Mouse (Mus musculus) thymus, adult 2 months (tissue): ENCODE data around the gene Gstt2.

Source experiments
- CTCF ChIP-seq: fragments of 200-500 bp; IDR thresholded peaks from 2 replicates; pipeline ENCODE4 v1.5.1; 2012; ENCODE audit warnings: mild to moderate bottlenecking, control low read depth, low read length, moderate library complexity, borderline replicate concordance; ENCODE audit not compliant: control insufficient read depth, poor library complexity, insufficient read depth; ENCODE audit errors: extremely low read depth
- POLR2A ChIP-seq: fragments of 200-500 bp; IDR thresholded peaks from 2 replicates; pipeline ENCODE4 v1.6.1; 2012; ENCODE audit warnings: mild to moderate bottlenecking, low read length, control low read depth, moderate library complexity; ENCODE audit not compliant: control insufficient read depth, poor library complexity, insufficient read depth; ENCODE audit errors: extremely low read depth

DNA sequence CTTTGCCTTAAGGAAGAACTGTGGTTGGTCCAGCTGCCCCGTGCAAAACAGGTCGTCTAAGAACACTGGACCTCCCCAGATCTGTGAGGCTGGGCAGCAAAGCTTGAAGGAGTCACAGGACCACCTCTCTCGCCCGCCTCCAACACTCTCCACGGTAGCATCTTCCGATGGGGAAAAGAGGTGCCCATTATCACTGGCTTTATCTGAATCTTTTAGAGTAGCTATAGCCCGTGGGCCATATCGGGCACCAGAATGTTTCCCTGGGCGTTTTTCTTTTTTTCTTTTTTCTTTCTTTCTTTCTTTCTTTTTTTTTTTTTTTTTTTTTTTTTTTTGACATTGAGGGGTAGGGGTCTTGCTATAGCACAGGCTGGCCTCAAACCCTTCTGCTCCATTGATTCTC is 2.5 kb downstream of the Gstt2 start:
- TF ChIP-seq CTCF (no peak), POLR2A (no peak)
